Mouse (Mus musculus) neural tube, embryonic 14.5 days (tissue): ENCODE results near the gene Eif3a. TPM values are rescaled to one million over a fixed set of nuclear protein-coding genes. Genes with fewer than 3 reads are reported as not detected.
A peak's percentile ranks its signal among the peaks of the same experiment; 100 is the strongest.

Experiments
- ATAC-seq: fragments of 200-750 bp; cut with Nextera tagmentation; 2 replicates; pipeline ENCODE4 v1.8.0; 2017; ENCODE audit warnings: low read depth, mild to moderate bottlenecking, moderate TSS enrichment, moderate library complexity
- H3K27ac ChIP-seq: fragments of 300-500 bp; sonication (generic); 2 replicates; pipeline ENCODE4 v1.5.1; 2014; ENCODE audit warnings: low read depth, mild to moderate bottlenecking, control low read depth, low read length, moderate library complexity, mixed read lengths
- H3K27me3 ChIP-seq: fragments of 300-500 bp; sonication (generic); 2 replicates; pipeline ENCODE4 v1.6.1; 2014; ENCODE audit warnings: low read length; ENCODE audit not compliant: control insufficient read depth, insufficient read depth
- H3K36me3 ChIP-seq: fragments of 300-500 bp; sonication (generic); 2 replicates; pipeline ENCODE4 v1.6.1; 2014; ENCODE audit warnings: low read length, mixed read lengths; ENCODE audit not compliant: control insufficient read depth, insufficient read depth
- H3K4me1 ChIP-seq: fragments of 300-500 bp; sonication (generic); 2 replicates; pipeline ENCODE4 v1.6.1; 2014; ENCODE audit warnings: low read length; ENCODE audit not compliant: control insufficient read depth, insufficient read depth
- H3K4me2 ChIP-seq: fragments of 300-500 bp; sonication (generic); 2 replicates; pipeline ENCODE4 v1.6.1; 2014; ENCODE audit warnings: mild to moderate bottlenecking, low read depth, low read length, control low read depth
- H3K4me3 ChIP-seq: fragments of 300-500 bp; sonication (generic); 2 replicates; pipeline ENCODE4 v1.5.1; 2014; ENCODE audit warnings: low read depth, low read length, control low read depth, mixed read lengths
- H3K9ac ChIP-seq: fragments of 300-500 bp; sonication (generic); replicated peaks from 2 replicates; pipeline ENCODE4 v1.6.1; 2014; ENCODE audit warnings: low read depth, mild to moderate bottlenecking, control low read depth, low read length, mixed read lengths
- H3K9me3 ChIP-seq: fragments of 300-500 bp; sonication (generic); 2 replicates; pipeline ENCODE4 v1.6.1; 2016; ENCODE audit warnings: low read length; ENCODE audit not compliant: control insufficient read depth
- WGBS: fragments of 180-500 bp; shearing (Covaris S2); extraction: QIAGEN DNeasy Blood & Tissue Kit; methylation state at CpG from one replicate; pipeline ENCODE4 v1.1.7; 2014; 5-methylcytosine and 5-hydroxymethylcytosine counted together
- polyA plus RNA-seq: library from polyadenylated mRNA; unstranded; fragments of >200 nt; fragmentation: Nextera tagmentation; extraction: Ambion mirVana; gene quantifications from 2 replicates; pipeline ENCODE4 v1.2.1, GENCODE M21; 2014

The Eif3a gene
- polyA plus RNA-seq, 1 experiment from 2014 or later = 123 TPM

DNA sequence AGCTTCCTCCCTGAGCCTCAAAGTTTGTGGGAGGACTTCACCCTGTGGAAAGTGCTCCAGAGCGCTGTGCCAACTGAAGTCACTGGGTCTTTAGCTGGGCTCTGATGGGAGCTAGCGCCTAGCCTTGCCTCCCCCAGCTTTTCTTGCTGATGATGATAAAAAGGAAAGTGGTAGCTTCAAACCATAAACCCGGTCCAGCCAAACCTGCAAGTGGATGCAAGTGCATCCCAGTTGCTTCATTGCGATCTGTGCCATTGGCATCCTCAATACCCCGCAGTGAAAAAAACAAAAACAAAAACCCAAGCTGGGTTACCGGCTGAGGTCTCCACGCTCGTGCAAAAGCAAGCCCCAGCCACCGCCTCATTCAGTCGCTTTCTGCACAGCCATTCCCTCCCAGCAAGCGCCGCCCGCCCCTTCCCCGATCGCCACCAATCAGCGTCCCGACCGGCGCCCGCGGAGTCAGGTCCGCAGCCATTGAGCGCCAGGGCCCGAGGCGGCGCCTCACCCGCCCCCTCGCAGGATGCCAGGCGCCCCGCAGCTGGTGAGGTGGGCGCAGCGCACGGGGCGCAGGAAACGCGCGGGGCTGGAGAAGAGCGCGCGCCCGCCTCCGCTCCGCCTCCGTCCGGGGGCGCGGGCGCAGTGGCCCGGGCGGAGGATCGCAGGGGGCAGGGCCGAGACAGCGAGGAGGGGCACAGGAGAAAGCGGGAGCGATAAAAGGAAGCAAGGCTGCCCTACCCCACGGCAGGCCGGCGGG, 34.8 kb downstream of the Eif3a start, which contains the start of gene Nanos1:
TSS of gene Nanos1 (plus strand) at position 550 of the 754 bp plus-strand sequence.
- peak within 1 kb of the TSS; percentile 80 for H3K9ac ChIP-seq
- H3K4me2 ChIP-seq = peak within 1 kb of the TSS; percentile 95
- no peaks in the 10 kb centered on the region for H3K9me3 ChIP-seq
- H3K4me1 ChIP-seq = peaks cover 8% of the 10 kb centered on the region; the same call in 1 of the 2 replicates
- ATAC-seq = peak; percentile 96
- no peaks in the 10 kb centered on the region; the same call in 1 of the 2 replicates for H3K36me3 ChIP-seq
- H3K27ac ChIP-seq = peak within 1 kb of the TSS; percentile 93
- WGBS = under 1% methylated on average over 52 of the region's 58 CpGs
- no peaks in the 10 kb centered on the region for H3K27me3 ChIP-seq
- peak within 1 kb of the TSS; percentile 80 for H3K4me3 ChIP-seq

DNA sequence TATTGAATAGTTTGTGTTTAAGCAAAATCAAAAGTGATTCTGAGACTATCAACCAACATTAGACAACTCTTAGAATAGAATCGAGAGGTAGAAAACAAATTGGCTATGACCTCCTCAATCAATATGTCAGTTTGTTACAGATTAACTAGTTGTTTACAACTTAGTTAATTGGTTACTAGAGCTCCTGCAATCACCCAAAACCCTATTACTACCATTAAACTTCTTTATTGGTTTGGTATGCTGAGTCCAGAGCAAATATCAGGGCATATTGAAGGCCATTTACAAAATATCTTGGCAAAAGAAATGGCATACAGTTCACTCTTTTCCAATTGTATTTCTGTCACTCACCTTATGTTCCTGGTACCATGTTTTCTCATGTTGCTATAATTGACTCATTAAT, 42.7 kb downstream of the Eif3a start:
- no peak overlapping the region for H3K27ac ChIP-seq
- no peak for ATAC-seq
- no peaks in the 10 kb centered on the region for H3K27me3 ChIP-seq
- 71% methylated on average over 1 of the region's 1 CpGs for WGBS
- H3K36me3 ChIP-seq = no peaks in the 10 kb centered on the region
- H3K4me2 ChIP-seq = no peak overlapping the region
- no peak overlapping the region for H3K9ac ChIP-seq
- H3K9me3 ChIP-seq = no peaks in the 10 kb centered on the region
- H3K4me3 ChIP-seq = no peak overlapping the region
- no peaks in the 10 kb centered on the region for H3K4me1 ChIP-seq

GRCm38 (mm10) chr19:60743767-60744547, 46.5 kb downstream of the Eif3a start:
- H3K4me3 ChIP-seq = no peak overlapping the region
- no peak overlapping the region for H3K9ac ChIP-seq
- H3K36me3 ChIP-seq = no peaks in the 10 kb centered on the region
- no peak for ATAC-seq
- no peaks in the 10 kb centered on the region for H3K27me3 ChIP-seq
- H3K9me3 ChIP-seq = no peaks in the 10 kb centered on the region
- no peak overlapping the region for H3K27ac ChIP-seq
- H3K4me1 ChIP-seq = no peaks in the 10 kb centered on the region
- H3K4me2 ChIP-seq = no peak overlapping the region
- WGBS = 77% methylated on average over 5 of the region's 5 CpGs

- Histone ChIP-seq H3K27me3 (no peaks in the 10 kb centered on the region), H3K36me3 (no peaks in the 10 kb centered on the region), H3K27ac (no peak overlapping the region), H3K4me1 (no peaks in the 10 kb centered on the region), H3K9ac (no peak overlapping the region), H3K4me2 (no peak overlapping the region), H3K4me3 (no peak overlapping the region), H3K9me3 (no peaks in the 10 kb centered on the region)
- WGBS = 50% methylated on average over 1 of the region's 1 CpGs
- ATAC-seq = no peak
Measured at GRCm38 (mm10) chr19:60740560-60740959, 49.9 kb downstream of the Eif3a start.

GRCm38 (mm10) chr19:60731966-60732365, 58.5 kb downstream of the Eif3a start:
- Histone ChIP-seq H3K4me1 (no peaks in the 10 kb centered on the region), H3K27me3 (no peaks in the 10 kb centered on the region), H3K4me3 (no peak overlapping the region), H3K27ac (no peak overlapping the region), H3K36me3 (no peaks in the 10 kb centered on the region), H3K4me2 (no peak overlapping the region), H3K9ac (no peak overlapping the region), H3K9me3 (no peaks in the 10 kb centered on the region)
- ATAC-seq = no peak
- WGBS = 85% methylated on average over 1 of the region's 1 CpGs

DNA sequence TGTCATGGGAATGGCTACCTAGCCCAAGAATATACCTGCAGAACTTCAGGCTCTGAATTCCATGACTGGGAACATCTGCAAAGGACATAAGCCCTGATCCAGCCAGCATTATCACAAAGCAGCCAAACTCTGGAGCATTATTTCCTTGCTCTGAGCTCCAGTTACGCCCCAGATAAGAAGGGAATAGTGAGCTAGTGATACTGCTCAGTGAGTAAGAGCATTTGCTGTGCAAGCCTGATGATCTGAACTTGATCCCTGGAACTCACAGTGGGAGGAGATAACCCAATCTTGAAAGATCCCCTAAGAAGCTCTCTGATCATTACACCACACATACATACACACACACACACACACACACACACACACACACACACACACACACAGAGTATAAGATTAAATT, 59.2 kb downstream of the Eif3a start:
- Histone ChIP-seq H3K27ac (no peak overlapping the region), H3K9me3 (no peaks in the 10 kb centered on the region), H3K9ac (no peak overlapping the region), H3K36me3 (no peaks in the 10 kb centered on the region), H3K4me3 (no peak overlapping the region), H3K27me3 (no peaks in the 10 kb centered on the region), H3K4me1 (no peaks in the 10 kb centered on the region), H3K4me2 (no peak overlapping the region)
- no peak for ATAC-seq
- WGBS = 77% methylated on average over 1 of the region's 1 CpGs

- Histone ChIP-seq H3K4me1 (no peaks in the 10 kb centered on the region), H3K36me3 (no peaks in the 10 kb centered on the region), H3K4me3 (no peak overlapping the region), H3K9me3 (no peaks in the 10 kb centered on the region), H3K4me2 (no peak overlapping the region), H3K27me3 (no peaks in the 10 kb centered on the region), H3K9ac (no peak overlapping the region), H3K27ac (no peak overlapping the region)
- 51% methylated on average over 2 of the region's 2 CpGs for WGBS
- ATAC-seq = no peak
Measured at GRCm38 (mm10) chr19:60730281-60730852, 60.1 kb downstream of the Eif3a start.

DNA sequence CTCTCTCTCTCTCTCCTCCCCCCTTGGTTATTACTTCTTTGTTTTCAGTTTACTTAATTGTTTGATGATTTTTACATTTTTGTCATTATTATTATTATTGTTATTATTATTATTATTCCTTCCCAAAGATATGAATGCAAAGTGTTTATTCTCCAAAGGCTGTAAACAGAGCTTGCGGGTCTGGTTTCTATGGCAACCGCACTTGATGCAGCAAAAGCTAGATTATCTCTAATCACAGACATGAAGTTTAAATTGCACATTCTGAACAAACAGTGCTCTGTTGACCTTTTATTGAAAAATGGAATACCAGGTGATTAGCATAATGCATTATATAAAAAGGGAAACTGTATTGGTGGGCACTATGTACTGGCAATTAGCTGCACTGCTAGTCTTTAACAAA, 74.1 kb downstream of the Eif3a start:
- Histone ChIP-seq H3K27me3 (no peaks in the 10 kb centered on the region), H3K4me1 (no peaks in the 10 kb centered on the region)
- 79% methylated on average over 2 of the region's 2 CpGs for WGBS

GRCm38 (mm10) chr19:60712577-60712976, 77.9 kb downstream of the Eif3a start:
- Histone ChIP-seq H3K9ac (no peak overlapping the region), H3K4me1 (no peaks in the 10 kb centered on the region), H3K4me2 (no peak overlapping the region), H3K36me3 (no peaks in the 10 kb centered on the region), H3K4me3 (no peak overlapping the region), H3K27ac (no peak overlapping the region), H3K27me3 (no peaks in the 10 kb centered on the region), H3K9me3 (no peaks in the 10 kb centered on the region)
- 94% methylated on average over 2 of the region's 2 CpGs for WGBS
- ATAC-seq = no peak

More for the DNA sequence above, 74.1 kb downstream of the Eif3a start:
- no peaks in the 10 kb centered on the region for H3K36me3 ChIP-seq
- no peaks in the 10 kb centered on the region for H3K9me3 ChIP-seq
- ATAC-seq = no peak
- no peak overlapping the region for H3K27ac ChIP-seq
- H3K9ac ChIP-seq = no peak overlapping the region
- no peak overlapping the region for H3K4me3 ChIP-seq
- no peak overlapping the region for H3K4me2 ChIP-seq
